Mouse (Mus musculus) neural tube, embryonic 11.5 days (tissue): ENCODE measurements at regions not wholly inside any gene's neighbourhood (a gene's known extent, or its start where the extent isn't known, plus 50 kb on each side); places are given as distances from the start of the nearest gene placed in this dataset.

ENCODE experiments used
- ATAC-seq: fragments of 200-750 bp; cut with Nextera tagmentation; 2 replicates; pipeline ENCODE4 v1.8.0; 2017; ENCODE audit warnings: moderate number of reproducible peaks, mild to moderate bottlenecking, moderate TSS enrichment, moderate library complexity; ENCODE audit not compliant: insufficient read depth, low FRiP score, low TSS enrichment
- DNase-seq: peaks from one replicate; pipeline ENCODE4 v3.0.0-alpha.2; 2015; ENCODE audit warnings: low spot score
- H3K27ac ChIP-seq: fragments of 300-500 bp; sonication (generic); 2 replicates; pipeline ENCODE4 v1.5.1; 2014; ENCODE audit warnings: low read depth, mild to moderate bottlenecking, low read length
- H3K27me3 ChIP-seq: fragments of 300-500 bp; sonication (generic); 2 replicates; pipeline ENCODE4 v1.6.1; 2014; ENCODE audit warnings: mild to moderate bottlenecking, low read length, mixed read lengths; ENCODE audit not compliant: control insufficient read depth, insufficient read depth
- H3K36me3 ChIP-seq: fragments of 300-500 bp; sonication (generic); 2 replicates; pipeline ENCODE4 v1.6.1; 2014; ENCODE audit warnings: mild to moderate bottlenecking, low read length, moderate library complexity, mixed read lengths; ENCODE audit not compliant: control insufficient read depth, insufficient read depth
- H3K4me1 ChIP-seq: fragments of 300-500 bp; sonication (generic); 2 replicates; pipeline ENCODE4 v1.6.1; 2014; ENCODE audit warnings: low read length, mixed read lengths; ENCODE audit not compliant: control insufficient read depth, insufficient read depth
- H3K4me2 ChIP-seq: fragments of 300-500 bp; sonication (generic); 2 replicates; pipeline ENCODE4 v1.6.1; 2014; ENCODE audit warnings: low read depth, mild to moderate bottlenecking, moderate library complexity
- H3K4me3 ChIP-seq: fragments of 300-500 bp; sonication (generic); 2 replicates; pipeline ENCODE4 v1.5.1; 2014; ENCODE audit warnings: low read depth, low read length
- H3K9ac ChIP-seq: fragments of 300-500 bp; sonication (generic); 2 replicates; pipeline ENCODE4 v1.6.1; 2014; ENCODE audit warnings: mild to moderate bottlenecking, low read length
- H3K9me3 ChIP-seq: fragments of 300-500 bp; sonication (generic); 2 replicates; pipeline ENCODE4 v1.6.1; 2016; ENCODE audit warnings: low read length; ENCODE audit not compliant: control insufficient read depth
- WGBS: fragments of 180-500 bp; shearing (Covaris S2); extraction: QIAGEN DNeasy Blood & Tissue Kit; methylation state at CpG from one replicate; pipeline ENCODE4 v1.1.7; 2014; 5-methylcytosine and 5-hydroxymethylcytosine counted together

DNA sequence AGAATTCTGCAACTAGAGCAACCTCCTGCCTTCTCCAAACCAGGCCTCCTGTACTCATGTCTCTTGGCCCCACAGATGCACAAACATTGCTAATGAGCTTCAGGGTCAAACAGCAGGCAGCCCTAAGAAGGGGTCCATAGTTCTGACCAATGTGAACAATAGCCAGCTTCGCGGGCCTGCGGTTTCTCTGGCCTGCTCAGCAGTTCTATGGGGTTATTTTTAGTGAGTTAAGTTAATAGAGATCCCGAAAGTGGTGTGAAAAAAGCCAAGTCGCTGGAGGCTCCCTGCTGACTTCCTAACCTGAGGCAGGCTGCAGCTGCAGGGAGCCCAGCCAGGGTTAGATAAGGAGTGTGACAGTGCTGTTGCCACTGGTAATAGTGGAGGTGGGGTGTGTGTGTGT lies 106.6 kb downstream of the Pdcd6ip start:
- Histone ChIP-seq H3K9ac (no peak overlapping the region), H3K4me3 (no peak overlapping the region), H3K27ac (no peak overlapping the region), H3K4me1 (no peaks in the 10 kb centered on the region), H3K36me3 (no peaks in the 10 kb centered on the region), H3K27me3 (no peaks in the 10 kb centered on the region), H3K4me2 (no peak overlapping the region), H3K9me3 (no peaks in the 10 kb centered on the region)
- WGBS = 18% methylated on average over 5 of the region's 5 CpGs
- DNase-seq (no peak), ATAC-seq (no peak)

DNA sequence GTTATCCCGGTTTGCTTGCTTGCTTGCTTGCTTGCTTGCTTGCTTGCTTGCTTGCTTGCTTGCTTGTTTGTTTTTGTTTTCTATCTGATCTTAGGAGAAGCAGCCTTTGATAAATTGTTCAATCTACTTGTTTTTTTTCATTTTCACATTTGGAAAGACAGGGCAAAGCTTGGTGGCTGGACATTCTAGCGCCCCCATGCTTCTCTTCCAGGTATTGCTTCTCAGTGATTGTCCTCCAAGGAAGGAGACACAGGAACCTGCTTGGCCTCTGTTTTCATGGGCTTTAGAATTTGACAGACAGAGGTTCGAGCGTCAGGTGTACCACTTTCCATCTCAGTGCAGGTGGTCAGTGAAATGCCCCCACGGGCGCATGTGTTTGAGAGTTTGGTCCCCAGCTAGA lies 120.8 kb downstream of the Pdcd6ip start:
- H3K9me3 ChIP-seq = no peaks in the 10 kb centered on the region
- DNase-seq (no peak), ATAC-seq (no peak)
- WGBS = 57% methylated on average over 6 of the region's 6 CpGs
- no peak overlapping the region for H3K27ac ChIP-seq
- no peaks in the 10 kb centered on the region for H3K4me1 ChIP-seq
- no peaks in the 10 kb centered on the region for H3K36me3 ChIP-seq
- no peak overlapping the region for H3K4me3 ChIP-seq
- no peak overlapping the region for H3K4me2 ChIP-seq
- H3K27me3 ChIP-seq = no peaks in the 10 kb centered on the region
- H3K9ac ChIP-seq = no peak overlapping the region

DNA sequence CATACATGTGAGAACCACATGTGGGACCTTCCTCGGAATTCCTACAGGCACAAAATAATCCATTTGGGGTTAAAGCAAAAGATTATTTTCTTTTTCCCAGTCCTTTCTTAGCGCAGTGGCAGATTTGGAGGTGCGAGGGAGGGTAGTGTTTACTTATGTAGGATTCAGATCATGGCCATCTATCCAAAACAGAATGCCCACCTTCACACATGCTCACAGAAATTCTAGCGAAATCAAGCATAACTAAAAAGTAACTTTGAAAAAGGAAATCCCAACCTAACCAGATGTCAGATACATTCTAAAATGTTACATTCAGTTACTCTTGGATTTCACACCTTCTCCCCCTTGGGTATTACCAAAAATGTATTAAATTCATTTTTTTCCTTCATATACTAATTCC lies 121.6 kb downstream of the Pdcd6ip start:
- Histone ChIP-seq H3K36me3 (no peaks in the 10 kb centered on the region), H3K9ac (no peak overlapping the region), H3K27me3 (no peaks in the 10 kb centered on the region), H3K27ac (no peak overlapping the region), H3K9me3 (no peaks in the 10 kb centered on the region), H3K4me1 (no peaks in the 10 kb centered on the region), H3K4me2 (no peak overlapping the region), H3K4me3 (no peak overlapping the region)
- ATAC-seq (no peak), DNase-seq (no peak)
- whole genome bisulfite sequencing = 87% methylated on average over 4 of the region's 4 CpGs

DNA sequence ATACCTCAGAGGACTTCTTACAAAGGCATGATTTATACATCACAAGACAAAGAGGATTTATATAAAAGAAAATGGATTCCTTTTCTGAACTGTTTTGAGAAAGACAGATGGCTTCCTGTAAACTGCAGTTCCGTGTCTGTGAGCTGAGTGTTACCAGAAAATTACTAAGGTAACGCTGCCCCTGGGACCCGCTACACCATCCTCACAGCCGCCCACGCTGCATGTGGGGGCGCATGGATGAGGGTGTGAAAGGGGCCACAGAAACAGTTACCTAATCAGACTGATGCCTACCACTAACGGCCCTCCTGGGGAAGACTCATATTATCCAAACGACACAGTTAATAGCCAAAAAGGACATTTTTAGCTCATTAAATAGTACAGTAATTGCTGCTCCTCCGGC lies 129.8 kb downstream of the Pdcd6ip start:
- Histone ChIP-seq H3K36me3 (no peaks in the 10 kb centered on the region), H3K4me3 (no peak overlapping the region), H3K27me3 (no peaks in the 10 kb centered on the region), H3K4me2 (no peak overlapping the region), H3K27ac (no peak overlapping the region), H3K9ac (no peak overlapping the region), H3K4me1 (no peaks in the 10 kb centered on the region), H3K9me3 (no peaks in the 10 kb centered on the region)
- ATAC-seq (no peak), DNase-seq (peak; percentile 31)
- 69% methylated on average over 9 of the region's 9 CpGs for WGBS

DNA sequence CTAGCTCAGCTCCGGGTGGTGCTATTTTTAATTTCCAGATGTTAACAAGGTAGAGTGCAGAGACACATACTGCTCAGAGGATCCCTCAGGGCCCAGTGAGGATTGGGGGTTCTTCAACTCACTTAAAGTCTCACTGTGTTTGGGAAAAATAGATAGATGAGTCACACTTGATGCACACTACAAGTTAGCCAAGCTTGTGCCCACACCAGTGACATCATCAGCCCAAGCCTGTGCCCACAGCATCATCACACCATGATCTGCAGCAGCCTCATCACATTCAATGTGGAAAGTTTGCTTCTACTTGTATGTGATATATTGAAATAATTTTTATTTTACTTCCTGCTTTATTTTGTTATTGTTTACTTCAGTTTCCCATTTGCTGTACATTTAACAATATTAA lies 139.2 kb downstream of the Pdcd6ip start:
- DNase-seq = no peak
- 85% methylated on average over 1 of the region's 1 CpGs for WGBS
- no peak for ATAC-seq
- Histone ChIP-seq H3K9ac (no peak overlapping the region), H3K27me3 (no peaks in the 10 kb centered on the region), H3K27ac (no peak overlapping the region), H3K4me1 (no peaks in the 10 kb centered on the region), H3K9me3 (no peaks in the 10 kb centered on the region), H3K4me3 (no peak overlapping the region), H3K36me3 (no peaks in the 10 kb centered on the region), H3K4me2 (no peak overlapping the region)

DNA sequence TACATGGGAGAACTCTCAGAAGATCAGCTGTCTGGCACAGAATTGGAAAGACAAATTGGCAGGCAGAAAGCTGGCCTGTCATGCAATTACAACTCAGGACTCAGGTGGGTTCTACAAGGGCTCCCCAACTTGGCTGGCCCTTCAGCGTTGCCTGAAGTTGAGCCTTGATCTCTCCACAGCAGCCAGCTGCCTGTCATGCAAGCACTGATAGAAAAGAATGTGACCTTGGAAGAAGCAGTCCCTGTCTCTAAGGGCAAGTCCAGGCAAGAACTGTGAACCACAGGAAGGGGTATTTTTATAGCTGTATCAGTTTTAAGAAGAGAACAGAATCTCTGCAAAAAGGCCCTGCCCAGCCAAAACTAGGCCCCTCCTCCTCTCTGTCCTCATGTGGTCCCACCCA lies 140.4 kb downstream of the Pdcd6ip start:
- 78% methylated on average over 1 of the region's 1 CpGs for WGBS
- ATAC-seq (no peak), DNase-seq (no peak)
- Histone ChIP-seq H3K27ac (no peak overlapping the region), H3K9ac (no peak overlapping the region), H3K4me2 (no peak overlapping the region), H3K36me3 (no peaks in the 10 kb centered on the region), H3K27me3 (no peaks in the 10 kb centered on the region), H3K9me3 (no peaks in the 10 kb centered on the region), H3K4me3 (no peak overlapping the region), H3K4me1 (no peaks in the 10 kb centered on the region)

DNA sequence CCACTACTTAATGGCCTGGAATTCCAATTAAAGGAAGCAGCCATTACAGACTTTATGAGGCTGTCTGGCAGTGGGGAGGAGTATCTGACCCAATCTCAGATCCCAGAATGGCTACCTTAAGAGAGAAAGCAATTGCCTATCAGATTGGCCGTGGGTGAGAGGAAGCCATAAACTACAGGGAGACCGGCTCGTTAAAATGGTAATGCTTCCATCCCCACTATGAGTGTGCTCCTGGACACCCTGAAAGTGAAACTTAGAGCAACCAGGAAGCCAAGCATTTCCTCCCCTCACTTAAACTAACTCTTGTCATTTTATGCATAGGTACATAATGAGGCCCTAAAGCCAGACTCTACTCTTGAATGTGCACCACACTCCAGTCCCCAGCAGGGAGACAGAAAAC lies 141.4 kb downstream of the Pdcd6ip start:
- no peak overlapping the region for H3K9ac ChIP-seq
- ATAC-seq (no peak), DNase-seq (no peak)
- H3K27ac ChIP-seq = no peak overlapping the region
- 17% methylated on average over 3 of the region's 3 CpGs for WGBS
- H3K4me2 ChIP-seq = no peak overlapping the region
- no peaks in the 10 kb centered on the region for H3K4me1 ChIP-seq
- H3K36me3 ChIP-seq = no peaks in the 10 kb centered on the region
- H3K27me3 ChIP-seq = no peaks in the 10 kb centered on the region
- H3K4me3 ChIP-seq = no peak overlapping the region
- no peaks in the 10 kb centered on the region for H3K9me3 ChIP-seq

DNA sequence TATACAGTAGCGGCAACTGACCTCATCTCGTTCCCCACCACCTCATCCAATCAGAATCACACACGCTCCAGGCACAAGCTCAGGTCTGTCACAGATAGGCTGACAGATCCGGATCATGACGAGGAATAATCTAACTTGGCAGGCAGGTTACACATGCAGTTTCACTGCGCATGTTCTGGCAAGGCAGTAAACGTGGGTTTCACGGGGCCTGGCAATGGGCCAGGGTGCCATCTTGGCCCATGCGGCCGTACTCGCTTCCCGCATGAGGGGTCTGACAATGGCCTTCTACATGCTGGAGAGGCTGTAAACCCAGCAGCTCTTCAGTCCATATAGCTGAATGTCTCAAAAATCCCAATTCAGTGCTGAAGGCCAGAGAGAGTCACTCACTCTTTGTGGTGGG lies 154.1 kb downstream of the Pdcd6ip start:
- DNase-seq = no peak
- no peaks in the 10 kb centered on the region for H3K36me3 ChIP-seq
- H3K4me3 ChIP-seq = no peak overlapping the region
- H3K4me1 ChIP-seq = no peaks in the 10 kb centered on the region
- H3K27me3 ChIP-seq = no peaks in the 10 kb centered on the region
- H3K9me3 ChIP-seq = no peaks in the 10 kb centered on the region
- no peak for ATAC-seq
- H3K9ac ChIP-seq = no peak overlapping the region
- H3K4me2 ChIP-seq = no peak overlapping the region
- WGBS = 92% methylated on average over 12 of the region's 12 CpGs
- no peak overlapping the region for H3K27ac ChIP-seq

DNA sequence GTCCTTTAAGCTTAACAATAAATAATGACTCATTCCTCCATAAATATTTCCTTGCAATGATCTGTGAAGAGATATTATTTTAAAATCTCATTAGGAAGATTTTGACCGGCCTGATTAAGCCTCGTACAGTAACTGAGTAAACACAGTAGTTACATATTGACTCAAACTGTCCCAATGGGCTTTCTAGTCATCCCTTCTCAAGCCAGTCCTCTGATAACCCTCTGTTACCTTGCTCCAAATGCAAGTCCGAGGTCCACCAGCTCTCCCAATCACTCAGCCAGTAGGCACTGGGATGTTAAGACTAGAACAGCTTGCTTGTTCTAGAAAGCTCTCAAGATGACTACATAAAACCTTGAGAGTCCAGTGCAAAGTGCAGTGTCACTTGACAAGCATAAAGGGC lies 160.6 kb downstream of the Pdcd6ip start:
- 87% methylated on average over 3 of the region's 3 CpGs for WGBS
- ATAC-seq = no peak
- no peak for DNase-seq
- Histone ChIP-seq H3K4me1 (no peaks in the 10 kb centered on the region), H3K9me3 (no peaks in the 10 kb centered on the region), H3K4me2 (no peak overlapping the region), H3K4me3 (no peak overlapping the region), H3K9ac (no peak overlapping the region), H3K36me3 (no peaks in the 10 kb centered on the region), H3K27ac (no peak overlapping the region), H3K27me3 (no peaks in the 10 kb centered on the region)
